Mouse (Mus musculus): Measurements from ENCODE around the gene Gimd1. TPM values are rescaled to one million over a fixed set of nuclear protein-coding genes. Genes with fewer than 3 reads are reported as not detected.

Gimd1 gene
- polyA plus RNA-seq, 1 experiment from 2014 or later, result not detected

DNA sequence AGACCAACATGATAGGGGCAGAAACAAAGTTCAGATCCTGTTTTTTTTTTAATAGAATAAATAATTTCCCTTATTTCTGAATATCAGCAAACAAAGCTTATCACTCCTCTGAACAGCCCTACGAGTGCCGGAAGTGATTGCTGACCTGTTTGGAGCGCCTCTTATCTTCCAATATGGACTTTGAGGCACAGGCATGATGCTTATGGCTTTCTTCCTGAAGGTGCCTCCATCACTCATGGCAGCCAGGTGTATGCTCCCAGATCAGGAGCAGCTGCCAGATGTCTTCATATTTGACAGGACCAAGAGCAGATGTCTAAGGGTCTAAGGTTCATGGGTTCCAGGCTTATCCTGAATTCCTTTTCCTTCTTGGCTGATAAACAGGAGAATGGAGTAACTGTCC lies 7.5 kb downstream of the Gimd1 start:
- ATAC-seq (ENCODE audit: low FRiP score) (no peak), DNase-seq (ENCODE audit: low spot score) (no peak)
- Histone ChIP-seq H3K4me3 (ENCODE audit: low read depth, low read length) (no peak overlapping the region), H3K27ac (ENCODE audit: low read depth, low read length) (no peak overlapping the region), H3K9ac (ENCODE audit: low read depth, low read length) (no peak overlapping the region), H3K4me2 (replicated peaks; ENCODE audit: low read depth, low read length) (no peak overlapping the region), H3K27me3 (ENCODE audit: control insufficient read depth, insufficient read depth, low read length) (no peaks in the 10 kb centered on the region), H3K4me1 (replicated peaks; ENCODE audit: control insufficient read depth, insufficient read depth, low read length) (no peaks in the 10 kb centered on the region), H3K36me3 (ENCODE audit: control insufficient read depth, insufficient read depth, low read length) (no peaks in the 10 kb centered on the region), H3K9me3 (ENCODE audit: control insufficient read depth, low read length) (no peaks in the 10 kb centered on the region)
- 91% methylated on average over 3 of the region's 3 CpGs for WGBS

DNA sequence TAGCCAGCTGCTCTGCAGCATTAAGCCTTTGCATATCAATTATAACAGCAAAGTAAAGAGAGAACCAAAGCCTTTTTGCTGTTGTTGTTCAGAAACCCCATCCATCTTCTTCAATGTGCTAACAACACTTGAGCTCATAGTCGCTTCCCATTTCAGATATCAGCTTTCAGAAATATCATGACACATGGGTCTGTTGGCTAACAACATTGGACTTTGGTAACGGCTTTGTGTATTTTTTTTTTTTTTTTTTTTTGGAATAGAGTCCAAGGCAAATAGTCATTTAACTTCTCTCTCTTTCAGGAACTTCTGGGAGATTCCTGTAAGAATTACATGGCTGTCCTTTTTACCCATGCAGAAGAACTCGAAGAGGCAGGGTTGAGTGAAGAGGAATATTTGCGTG lies 14.5 kb downstream of the Gimd1 start:
- Histone ChIP-seq H3K36me3 (ENCODE audit: control insufficient read depth, insufficient read depth, low read length) (no peaks in the 10 kb centered on the region), H3K9me3 (ENCODE audit: control insufficient read depth, low read length) (no peaks in the 10 kb centered on the region), H3K27ac (ENCODE audit: low read depth, low read length) (no peak overlapping the region), H3K4me2 (replicated peaks; ENCODE audit: low read depth, low read length) (no peak overlapping the region), H3K4me1 (replicated peaks; ENCODE audit: control insufficient read depth, insufficient read depth, low read length) (no peaks in the 10 kb centered on the region), H3K4me3 (ENCODE audit: low read depth, low read length) (no peak overlapping the region), H3K9ac (ENCODE audit: low read depth, low read length) (no peak overlapping the region), H3K27me3 (ENCODE audit: control insufficient read depth, insufficient read depth, low read length) (no peaks in the 10 kb centered on the region)
- ATAC-seq (ENCODE audit: low FRiP score) (no peak), DNase-seq (ENCODE audit: low spot score) (no peak)
- 86% methylated on average over 4 of the region's 4 CpGs for WGBS

DNA sequence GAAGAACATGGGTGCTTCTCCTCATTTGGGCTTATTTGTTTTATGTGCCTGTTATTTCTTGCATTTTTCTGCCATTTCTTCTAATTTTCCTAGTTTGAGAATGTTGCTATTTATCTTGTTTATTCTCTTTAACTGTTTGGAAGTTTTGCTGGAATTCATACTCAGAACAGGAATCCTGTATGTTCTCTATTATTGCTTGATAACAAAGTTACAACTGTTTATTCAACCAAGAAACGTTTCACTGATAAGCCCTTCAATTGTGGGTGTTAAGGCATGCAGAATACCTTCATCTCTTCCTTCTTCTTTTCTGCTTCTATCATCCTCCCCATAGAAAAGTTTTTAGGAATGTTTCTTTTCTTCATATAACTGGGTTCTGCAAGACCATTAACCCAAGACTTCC lies 17.2 kb downstream of the Gimd1 start:
- ATAC-seq (ENCODE audit: low FRiP score) (no peak), DNase-seq (ENCODE audit: low spot score) (no peak)
- no peak overlapping the region for H3K9ac ChIP-seq (ENCODE audit: low read depth, low read length)
- no peak overlapping the region for H3K4me2 ChIP-seq (replicated peaks; ENCODE audit: low read depth, low read length)
- no peak overlapping the region for H3K27ac ChIP-seq (ENCODE audit: low read depth, low read length)
- no peaks in the 10 kb centered on the region for H3K36me3 ChIP-seq (ENCODE audit: control insufficient read depth, insufficient read depth, low read length)
- no peaks in the 10 kb centered on the region for H3K27me3 ChIP-seq (ENCODE audit: control insufficient read depth, insufficient read depth, low read length)
- 53% methylated on average over 1 of the region's 1 CpGs for WGBS
- no peaks in the 10 kb centered on the region for H3K9me3 ChIP-seq (ENCODE audit: control insufficient read depth, low read length)
- H3K4me1 ChIP-seq (replicated peaks; ENCODE audit: control insufficient read depth, insufficient read depth, low read length), result no peaks in the 10 kb centered on the region
- H3K4me3 ChIP-seq (ENCODE audit: low read depth, low read length), result no peak overlapping the region

- DNase-seq (ENCODE audit: low spot score) (no peak), ATAC-seq (ENCODE audit: low FRiP score) (no peak)
- Histone ChIP-seq H3K4me2 (replicated peaks; ENCODE audit: low read depth, low read length) (no peak overlapping the region), H3K9me3 (ENCODE audit: control insufficient read depth, low read length) (no peaks in the 10 kb centered on the region), H3K4me3 (ENCODE audit: low read depth, low read length) (no peak overlapping the region), H3K36me3 (ENCODE audit: control insufficient read depth, insufficient read depth, low read length) (no peaks in the 10 kb centered on the region), H3K27me3 (ENCODE audit: control insufficient read depth, insufficient read depth, low read length) (no peaks in the 10 kb centered on the region), H3K4me1 (replicated peaks; ENCODE audit: control insufficient read depth, insufficient read depth, low read length) (no peaks in the 10 kb centered on the region), H3K9ac (ENCODE audit: low read depth, low read length) (no peak overlapping the region), H3K27ac (ENCODE audit: low read depth, low read length) (no peak overlapping the region)
- WGBS, result 87% methylated on average over 7 of the region's 7 CpGs
Observed at GRCm38 (mm10) chr3:132649368-132649767, 19.7 kb downstream of the Gimd1 start.

DNA sequence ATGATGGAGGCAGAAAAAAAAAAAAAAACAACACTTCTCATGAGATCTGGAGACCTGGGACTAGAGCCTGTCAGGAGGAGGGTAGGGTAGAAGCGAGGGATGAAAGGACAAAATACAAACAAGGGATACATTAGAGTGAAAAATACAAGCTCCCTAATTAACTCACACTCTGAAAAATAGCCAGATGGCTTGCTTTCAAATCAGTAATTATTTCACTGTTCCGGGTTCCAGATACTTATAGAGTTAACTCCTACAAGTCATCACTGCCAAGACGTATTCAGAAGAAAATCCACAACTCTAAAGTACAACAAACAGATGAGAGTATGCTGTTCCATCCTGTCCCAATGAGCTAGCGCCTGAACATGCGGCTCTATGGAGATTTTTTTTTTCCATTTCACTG lies 20.6 kb downstream of the Gimd1 start:
- no peak overlapping the region for H3K9ac ChIP-seq (ENCODE audit: low read depth, low read length)
- no peak overlapping the region for H3K4me3 ChIP-seq (ENCODE audit: low read depth, low read length)
- no peak for ATAC-seq (ENCODE audit: low FRiP score)
- no peaks in the 10 kb centered on the region for H3K36me3 ChIP-seq (ENCODE audit: control insufficient read depth, insufficient read depth, low read length)
- no peaks in the 10 kb centered on the region for H3K4me1 ChIP-seq (replicated peaks; ENCODE audit: control insufficient read depth, insufficient read depth, low read length)
- DNase-seq (ENCODE audit: low spot score), result no peak
- no peak overlapping the region for H3K27ac ChIP-seq (ENCODE audit: low read depth, low read length)
- no peak overlapping the region for H3K4me2 ChIP-seq (replicated peaks; ENCODE audit: low read depth, low read length)
- WGBS, result 93% methylated on average over 5 of the region's 5 CpGs
- H3K9me3 ChIP-seq (ENCODE audit: control insufficient read depth, low read length), result no peaks in the 10 kb centered on the region
- no peaks in the 10 kb centered on the region for H3K27me3 ChIP-seq (ENCODE audit: control insufficient read depth, insufficient read depth, low read length)

- ATAC-seq (ENCODE audit: low FRiP score), result no peak
- 92% methylated on average over 3 of the region's 3 CpGs for WGBS
- DNase-seq (ENCODE audit: low spot score), result no peak
- no peak overlapping the region for H3K4me2 ChIP-seq (replicated peaks; ENCODE audit: low read depth, low read length)
- H3K9me3 ChIP-seq (ENCODE audit: control insufficient read depth, low read length), result no peaks in the 10 kb centered on the region
- no peaks in the 10 kb centered on the region for H3K36me3 ChIP-seq (ENCODE audit: control insufficient read depth, insufficient read depth, low read length)
- no peaks in the 10 kb centered on the region for H3K4me1 ChIP-seq (replicated peaks; ENCODE audit: control insufficient read depth, insufficient read depth, low read length)
- no peak overlapping the region for H3K9ac ChIP-seq (ENCODE audit: low read depth, low read length)
- no peak overlapping the region for H3K4me3 ChIP-seq (ENCODE audit: low read depth, low read length)
- no peaks in the 10 kb centered on the region for H3K27me3 ChIP-seq (ENCODE audit: control insufficient read depth, insufficient read depth, low read length)
- no peak overlapping the region for H3K27ac ChIP-seq (ENCODE audit: low read depth, low read length)
Observed at GRCm38 (mm10) chr3:132651776-132652175, 22.2 kb downstream of the Gimd1 start.

- H3K4me1 ChIP-seq (replicated peaks; ENCODE audit: control insufficient read depth, insufficient read depth, low read length), result no peaks in the 10 kb centered on the region
- H3K4me2 ChIP-seq (replicated peaks; ENCODE audit: low read depth, low read length), result no peak overlapping the region
- WGBS, result 90% methylated on average over 7 of the region's 7 CpGs
- H3K9me3 ChIP-seq (ENCODE audit: control insufficient read depth, low read length), result no peaks in the 10 kb centered on the region
- DNase-seq (ENCODE audit: low spot score), result no peak
- no peaks in the 10 kb centered on the region for H3K36me3 ChIP-seq (ENCODE audit: control insufficient read depth, insufficient read depth, low read length)
- H3K4me3 ChIP-seq (ENCODE audit: low read depth, low read length), result no peak overlapping the region
- H3K27ac ChIP-seq (ENCODE audit: low read depth, low read length), result no peak overlapping the region
- ATAC-seq (ENCODE audit: low FRiP score), result no peak
- no peak overlapping the region for H3K9ac ChIP-seq (ENCODE audit: low read depth, low read length)
- H3K27me3 ChIP-seq (ENCODE audit: control insufficient read depth, insufficient read depth, low read length), result no peaks in the 10 kb centered on the region
Observed at GRCm38 (mm10) chr3:132653959-132654358, 24.3 kb downstream of the Gimd1 start.

DNA sequence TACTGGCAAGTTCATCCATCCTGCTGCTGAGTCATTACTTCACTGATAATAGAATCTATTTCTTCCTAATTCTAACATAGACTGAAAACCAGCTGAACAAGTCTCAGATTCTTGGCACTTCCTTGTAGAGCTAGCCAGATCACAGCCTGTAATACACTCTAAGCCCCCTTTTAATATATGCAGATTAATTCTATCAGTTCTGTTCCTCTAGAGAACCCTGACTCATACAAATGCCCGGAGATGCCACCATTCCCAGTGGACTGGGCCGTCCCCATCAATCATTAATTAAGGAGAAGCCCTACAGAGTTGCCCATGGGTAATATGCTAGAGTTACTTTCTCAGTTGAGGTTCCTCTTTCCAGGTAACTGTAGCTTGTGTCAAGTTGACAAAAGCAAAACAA lies 26.3 kb downstream of the Gimd1 start:
- no peak overlapping the region for H3K4me3 ChIP-seq (ENCODE audit: low read depth, low read length)
- ATAC-seq (ENCODE audit: low FRiP score) (0 out of 2 replicates have a peak, but pooled peaks have one; percentile 35), DNase-seq (ENCODE audit: low spot score) (no peak)
- H3K36me3 ChIP-seq (ENCODE audit: control insufficient read depth, insufficient read depth, low read length), result no peaks in the 10 kb centered on the region
- H3K27ac ChIP-seq (ENCODE audit: low read depth, low read length), result no peak overlapping the region
- 85% methylated on average over 2 of the region's 2 CpGs for WGBS
- no peak overlapping the region for H3K9ac ChIP-seq (ENCODE audit: low read depth, low read length)
- no peaks in the 10 kb centered on the region for H3K4me1 ChIP-seq (replicated peaks; ENCODE audit: control insufficient read depth, insufficient read depth, low read length)
- no peaks in the 10 kb centered on the region for H3K27me3 ChIP-seq (ENCODE audit: control insufficient read depth, insufficient read depth, low read length)
- no peaks in the 10 kb centered on the region for H3K9me3 ChIP-seq (ENCODE audit: control insufficient read depth, low read length)
- H3K4me2 ChIP-seq (replicated peaks; ENCODE audit: low read depth, low read length), result no peak overlapping the region

- Histone ChIP-seq H3K4me1 (replicated peaks; ENCODE audit: control insufficient read depth, insufficient read depth, low read length) (no peaks in the 10 kb centered on the region), H3K4me3 (ENCODE audit: low read depth, low read length) (no peak overlapping the region), H3K36me3 (ENCODE audit: control insufficient read depth, insufficient read depth, low read length) (no peaks in the 10 kb centered on the region), H3K27ac (ENCODE audit: low read depth, low read length) (no peak overlapping the region), H3K27me3 (ENCODE audit: control insufficient read depth, insufficient read depth, low read length) (no peaks in the 10 kb centered on the region), H3K9ac (ENCODE audit: low read depth, low read length) (no peak overlapping the region), H3K4me2 (replicated peaks; ENCODE audit: low read depth, low read length) (no peak overlapping the region), H3K9me3 (ENCODE audit: control insufficient read depth, low read length) (no peaks in the 10 kb centered on the region)
- WGBS, result 83% methylated on average over 2 of the region's 2 CpGs
- no peak for ATAC-seq (ENCODE audit: low FRiP score)
- no peak for DNase-seq (ENCODE audit: low spot score)
Observed at GRCm38 (mm10) chr3:132677494-132677893, 47.9 kb downstream of the Gimd1 start.

All from hindbrain, embryonic 11.5 days (tissue).